Mouse (Mus musculus): ENCODE measurements around the gene Il34. TPM values are rescaled to one million over a fixed set of nuclear protein-coding genes. Genes with fewer than 3 reads are reported as not detected.

Il34 gene
- polyA plus RNA-seq, 1 experiment from 2014 or later = 0.15 TPM

GRCm38 (mm10) chr8:110755511-110756170 lies 50.1 kb downstream of the Il34 start:
- H3K9me3 ChIP-seq (replicated peaks; ENCODE audit: control insufficient read depth, low read length) = no peaks in the 10 kb centered on the region
- no peaks in the 10 kb centered on the region for H3K36me3 ChIP-seq (replicated peaks; ENCODE audit: control insufficient read depth, insufficient read depth, low read depth, low read length)
- WGBS = 60% methylated on average over 15 of the region's 15 CpGs

DNA sequence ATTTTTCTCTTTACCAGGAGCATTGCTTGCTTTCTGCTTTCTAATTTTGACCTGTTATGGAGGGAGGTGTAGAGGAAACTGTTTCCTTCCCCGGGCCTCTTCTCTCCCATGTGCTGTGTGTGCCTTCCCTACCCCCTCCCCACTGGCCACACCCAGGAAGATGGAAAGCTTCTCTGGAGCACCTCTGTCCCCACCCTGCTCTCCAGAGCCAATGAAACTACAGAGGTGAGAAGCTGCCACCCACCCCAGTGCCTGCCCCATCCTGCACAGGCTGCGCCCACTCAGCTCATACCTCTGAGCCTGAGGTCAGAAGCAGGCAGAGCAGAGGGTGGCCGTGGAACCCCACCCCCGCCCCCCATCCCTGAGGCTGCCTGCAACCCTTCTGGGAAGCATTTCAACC lies 51.0 kb downstream of the Il34 start:
- H3K4me3 ChIP-seq (ENCODE audit: low read depth, low read length) = no peak overlapping the region
- DNase-seq (ENCODE audit: low spot score) (no peak), ATAC-seq (replicated peaks; ENCODE audit: insufficient number of reproducible peaks, low FRiP score, low TSS enrichment, low read depth) (peak; percentile 67; the same call in 1 of the 2 replicates)
- WGBS = 43% methylated on average over 4 of the region's 4 CpGs
- no peaks in the 10 kb centered on the region for H3K4me1 ChIP-seq (ENCODE audit: control insufficient read depth, insufficient read depth, low read length)
- H3K36me3 ChIP-seq (replicated peaks; ENCODE audit: control insufficient read depth, insufficient read depth, low read depth, low read length) = no peaks in the 10 kb centered on the region
- H3K9ac ChIP-seq (replicated peaks; ENCODE audit: low read length) = no peak overlapping the region
- H3K27ac ChIP-seq (replicated peaks; ENCODE audit: low read depth, low read length) = no peak overlapping the region
- no peak overlapping the region for H3K4me2 ChIP-seq (ENCODE audit: low read depth, low read length)
- H3K9me3 ChIP-seq (replicated peaks; ENCODE audit: control insufficient read depth, low read length) = no peaks in the 10 kb centered on the region
- no peaks in the 10 kb centered on the region for H3K27me3 ChIP-seq (ENCODE audit: control insufficient read depth, insufficient read depth, low read length)

More at GRCm38 (mm10) chr8:110755511-110756170, 50.1 kb downstream of the Il34 start:
- Histone ChIP-seq H3K4me1 (ENCODE audit: control insufficient read depth, insufficient read depth, low read length) (no peaks in the 10 kb centered on the region), H3K4me3 (ENCODE audit: low read depth, low read length) (no peak overlapping the region), H3K9ac (replicated peaks; ENCODE audit: low read length) (no peak overlapping the region), H3K27me3 (ENCODE audit: control insufficient read depth, insufficient read depth, low read length) (no peaks in the 10 kb centered on the region), H3K27ac (replicated peaks; ENCODE audit: low read depth, low read length) (no peak overlapping the region), H3K4me2 (ENCODE audit: low read depth, low read length) (no peak overlapping the region)
- ATAC-seq (replicated peaks; ENCODE audit: insufficient number of reproducible peaks, low FRiP score, low TSS enrichment, low read depth) = no peak
- no peak for DNase-seq (ENCODE audit: low spot score)

GRCm38 (mm10) chr8:110751490-110751889 lies 54.2 kb downstream of the Il34 start:
- H3K9me3 ChIP-seq (replicated peaks; ENCODE audit: control insufficient read depth, low read length) = no peaks in the 10 kb centered on the region
- no peaks in the 10 kb centered on the region for H3K36me3 ChIP-seq (replicated peaks; ENCODE audit: control insufficient read depth, insufficient read depth, low read depth, low read length)
- no peaks in the 10 kb centered on the region for H3K4me1 ChIP-seq (ENCODE audit: control insufficient read depth, insufficient read depth, low read length)
- H3K27ac ChIP-seq (replicated peaks; ENCODE audit: low read depth, low read length) = no peak overlapping the region
- no peak overlapping the region for H3K4me3 ChIP-seq (ENCODE audit: low read depth, low read length)
- 81% methylated on average over 5 of the region's 5 CpGs for WGBS
- H3K27me3 ChIP-seq (ENCODE audit: control insufficient read depth, insufficient read depth, low read length) = no peaks in the 10 kb centered on the region
- no peak overlapping the region for H3K9ac ChIP-seq (replicated peaks; ENCODE audit: low read length)
- H3K4me2 ChIP-seq (ENCODE audit: low read depth, low read length) = no peak overlapping the region
- no peak for ATAC-seq (replicated peaks; ENCODE audit: insufficient number of reproducible peaks, low FRiP score, low TSS enrichment, low read depth)
- DNase-seq (ENCODE audit: low spot score) = no peak

- no peaks in the 10 kb centered on the region for H3K27me3 ChIP-seq (ENCODE audit: control insufficient read depth, insufficient read depth, low read length)
- H3K9me3 ChIP-seq (replicated peaks; ENCODE audit: control insufficient read depth, low read length) = no peaks in the 10 kb centered on the region
- 53% methylated on average over 13 of the region's 13 CpGs for WGBS
- H3K36me3 ChIP-seq (replicated peaks; ENCODE audit: control insufficient read depth, insufficient read depth, low read depth, low read length) = no peaks in the 10 kb centered on the region
- no peak for ATAC-seq (replicated peaks; ENCODE audit: insufficient number of reproducible peaks, low FRiP score, low TSS enrichment, low read depth)
- H3K4me2 ChIP-seq (ENCODE audit: low read depth, low read length) = no peak overlapping the region
- H3K4me3 ChIP-seq (ENCODE audit: low read depth, low read length) = no peak overlapping the region
- H3K27ac ChIP-seq (replicated peaks; ENCODE audit: low read depth, low read length) = no peak overlapping the region
- no peak overlapping the region for H3K9ac ChIP-seq (replicated peaks; ENCODE audit: low read length)
- DNase-seq (ENCODE audit: low spot score) = no peak
- no peaks in the 10 kb centered on the region for H3K4me1 ChIP-seq (ENCODE audit: control insufficient read depth, insufficient read depth, low read length)
Observed at GRCm38 (mm10) chr8:110750269-110750668, 55.5 kb downstream of the Il34 start.

- Histone ChIP-seq H3K27ac (replicated peaks; ENCODE audit: low read depth, low read length) (no peak overlapping the region), H3K4me3 (ENCODE audit: low read depth, low read length) (no peak overlapping the region), H3K36me3 (replicated peaks; ENCODE audit: control insufficient read depth, insufficient read depth, low read depth, low read length) (no peaks in the 10 kb centered on the region), H3K9me3 (replicated peaks; ENCODE audit: control insufficient read depth, low read length) (no peaks in the 10 kb centered on the region), H3K4me1 (ENCODE audit: control insufficient read depth, insufficient read depth, low read length) (no peaks in the 10 kb centered on the region), H3K4me2 (ENCODE audit: low read depth, low read length) (no peak overlapping the region), H3K9ac (replicated peaks; ENCODE audit: low read length) (no peak overlapping the region), H3K27me3 (ENCODE audit: control insufficient read depth, insufficient read depth, low read length) (no peaks in the 10 kb centered on the region)
- 62% methylated on average over 10 of the region's 10 CpGs for WGBS
- ATAC-seq (replicated peaks; ENCODE audit: insufficient number of reproducible peaks, low FRiP score, low TSS enrichment, low read depth) (0 out of 2 replicates have a peak, but pooled peaks have one; percentile 35), DNase-seq (ENCODE audit: low spot score) (peak; percentile 89)
Observed at GRCm38 (mm10) chr8:110749500-110750170, 56.1 kb downstream of the Il34 start.

- 58% methylated on average over 9 of the region's 9 CpGs for WGBS
- Histone ChIP-seq H3K4me3 (ENCODE audit: low read depth, low read length) (no peak overlapping the region), H3K4me2 (ENCODE audit: low read depth, low read length) (no peak overlapping the region), H3K9ac (replicated peaks; ENCODE audit: low read length) (no peak overlapping the region; the same call in 1 of the 2 replicates), H3K27ac (replicated peaks; ENCODE audit: low read depth, low read length) (no peak overlapping the region), H3K9me3 (replicated peaks; ENCODE audit: control insufficient read depth, low read length) (no peaks in the 10 kb centered on the region), H3K36me3 (replicated peaks; ENCODE audit: control insufficient read depth, insufficient read depth, low read depth, low read length) (no peaks in the 10 kb centered on the region), H3K27me3 (ENCODE audit: control insufficient read depth, insufficient read depth, low read length) (no peaks in the 10 kb centered on the region), H3K4me1 (ENCODE audit: control insufficient read depth, insufficient read depth, low read length) (no peaks in the 10 kb centered on the region)
- DNase-seq (ENCODE audit: low spot score) (no peak), ATAC-seq (replicated peaks; ENCODE audit: insufficient number of reproducible peaks, low FRiP score, low TSS enrichment, low read depth) (no peak)
Observed at GRCm38 (mm10) chr8:110746661-110747060, 59.1 kb downstream of the Il34 start.

- ATAC-seq (replicated peaks; ENCODE audit: insufficient number of reproducible peaks, low FRiP score, low TSS enrichment, low read depth) (no peak), DNase-seq (ENCODE audit: low spot score) (no peak)
- H3K4me2 ChIP-seq (ENCODE audit: low read depth, low read length) = no peak overlapping the region
- H3K4me1 ChIP-seq (ENCODE audit: control insufficient read depth, insufficient read depth, low read length) = no peaks in the 10 kb centered on the region
- no peaks in the 10 kb centered on the region for H3K27me3 ChIP-seq (ENCODE audit: control insufficient read depth, insufficient read depth, low read length)
- WGBS = 96% methylated on average over 10 of the region's 10 CpGs
- H3K9ac ChIP-seq (replicated peaks; ENCODE audit: low read length) = no peak overlapping the region
- no peak overlapping the region for H3K27ac ChIP-seq (replicated peaks; ENCODE audit: low read depth, low read length)
- H3K9me3 ChIP-seq (replicated peaks; ENCODE audit: control insufficient read depth, low read length) = no peaks in the 10 kb centered on the region
- H3K36me3 ChIP-seq (replicated peaks; ENCODE audit: control insufficient read depth, insufficient read depth, low read depth, low read length) = no peaks in the 10 kb centered on the region; the same call in 1 of the 2 replicates
- no peak overlapping the region for H3K4me3 ChIP-seq (ENCODE audit: low read depth, low read length)
Observed at GRCm38 (mm10) chr8:110745162-110745561, 60.6 kb downstream of the Il34 start.

GRCm38 (mm10) chr8:110742452-110742818 lies 63.3 kb downstream of the Il34 start:
- WGBS = 86% methylated on average over 5 of the region's 5 CpGs
- ATAC-seq (replicated peaks; ENCODE audit: insufficient number of reproducible peaks, low FRiP score, low TSS enrichment, low read depth) (no peak), DNase-seq (ENCODE audit: low spot score) (no peak)
- Histone ChIP-seq H3K27me3 (ENCODE audit: control insufficient read depth, insufficient read depth, low read length) (no peaks in the 10 kb centered on the region), H3K9me3 (replicated peaks; ENCODE audit: control insufficient read depth, low read length) (no peaks in the 10 kb centered on the region), H3K36me3 (replicated peaks; ENCODE audit: control insufficient read depth, insufficient read depth, low read depth, low read length) (peaks cover 3% of the 10 kb centered on the region), H3K4me3 (ENCODE audit: low read depth, low read length) (no peak overlapping the region), H3K9ac (replicated peaks; ENCODE audit: low read length) (no peak overlapping the region), H3K4me2 (ENCODE audit: low read depth, low read length) (no peak overlapping the region), H3K4me1 (ENCODE audit: control insufficient read depth, insufficient read depth, low read length) (no peaks in the 10 kb centered on the region), H3K27ac (replicated peaks; ENCODE audit: low read depth, low read length) (no peak overlapping the region)
